Mouse (Mus musculus) thymus, adult 2 months (tissue): ENCODE results near the gene Rbfox2.

ENCODE experiments used
- CTCF ChIP-seq: fragments of 200-500 bp; IDR thresholded peaks from 2 replicates; pipeline ENCODE4 v1.5.1; 2012; ENCODE audit warnings: mild to moderate bottlenecking, control low read depth, low read length, moderate library complexity, borderline replicate concordance; ENCODE audit not compliant: control insufficient read depth, poor library complexity, insufficient read depth; ENCODE audit errors: extremely low read depth
- POLR2A ChIP-seq: fragments of 200-500 bp; IDR thresholded peaks from 2 replicates; pipeline ENCODE4 v1.6.1; 2012; ENCODE audit warnings: mild to moderate bottlenecking, low read length, control low read depth, moderate library complexity; ENCODE audit not compliant: control insufficient read depth, poor library complexity, insufficient read depth; ENCODE audit errors: extremely low read depth

GRCm38 (mm10) chr15:77251706-77252105 is 55.1 kb downstream of the Rbfox2 start:
- TF ChIP-seq POLR2A, result no peak
- no peak for TF ChIP-seq CTCF
